Mouse (Mus musculus) inflammation-experienced regulatory T-cells, adult 6 months (primary cell): ENCODE data around the gene Gm3285. TPM values are rescaled to one million over a fixed set of nuclear protein-coding genes. Genes with fewer than 3 reads are reported as not detected.

Experiments used
- ATAC-seq: one replicate; pipeline ENCODE4 v1.8.0; 2017
- polyA plus RNA-seq, 3 experiments: library from polyadenylated mRNA; unstranded; fragments of 100-300 nt; shearing (Covaris generic); gene quantifications; one replicate each; pipeline ENCODE4 v1.2.1; 2017

Gm3285 gene
- polyA plus RNA-seq, 3 experiments from 2014 or later = not detected

- no peak for ATAC-seq
Measured at GRCm38 (mm10) chr10:77900903-77901818, 39.4 kb downstream of the Gm3285 start.

- no peak for ATAC-seq
Measured at GRCm38 (mm10) chr10:77901871-77902210, 40.1 kb downstream of the Gm3285 start.

- no peak for ATAC-seq
Measured at GRCm38 (mm10) chr10:77902211-77902893, 40.6 kb downstream of the Gm3285 start, which contains the start of gene Lrrc3. TSS of gene Lrrc3 (minus strand) at chr10:77902536.

GRCm38 (mm10) chr10:77902894-77903715, 41.3 kb downstream of the Gm3285 start:
- no peak for ATAC-seq

Other genes starting within 250 kb of the Gm3285 start
- gene Ube2g2, start 239.7 kb upstream of the Gm3285 start, polyA plus RNA-seq = 10 to 100 TPM; 41.1 to 55.4 (median 50.1) TPM
- gene Tspear, start 175.4 kb upstream of the Gm3285 start, polyA plus RNA-seq = under 1 TPM; 0.26 to 0.54 (median 0.28) TPM
- gene Gm19402, start 171.2 kb upstream of the Gm3285 start, polyA plus RNA-seq = not detected
- not detected for gene Gm9508, start 164.7 kb upstream of the Gm3285 start, polyA plus RNA-seq
- gene Gm10272, start 155.3 kb upstream of the Gm3285 start, polyA plus RNA-seq = not detected
- gene Gm10024, start 150.5 kb upstream of the Gm3285 start, polyA plus RNA-seq = not detected
- not detected for gene Gm10142, start 146.2 kb upstream of the Gm3285 start, polyA plus RNA-seq
- gene Krtap12-1, start 141.4 kb upstream of the Gm3285 start, polyA plus RNA-seq = not detected
- not detected for gene Gm10100, start 135.5 kb upstream of the Gm3285 start, polyA plus RNA-seq
- gene Gm18596, start 119.3 kb upstream of the Gm3285 start, polyA plus RNA-seq = not detected
- not detected for gene Gm9736, start 110.6 kb upstream of the Gm3285 start, polyA plus RNA-seq
- not detected for gene Gm3233, start 102.3 kb upstream of the Gm3285 start, polyA plus RNA-seq
- gene Gm3238, start 90.7 kb upstream of the Gm3285 start, polyA plus RNA-seq = not detected
- not detected for gene Gm7138, start 85.0 kb upstream of the Gm3285 start, polyA plus RNA-seq
- not detected for gene Gm3250, start 79.4 kb upstream of the Gm3285 start, polyA plus RNA-seq
- not detected for gene Gm7137, start 73.8 kb upstream of the Gm3285 start, polyA plus RNA-seq
- not detected for gene Gm9639, start 66.9 kb upstream of the Gm3285 start, polyA plus RNA-seq
- not detected for gene Gm19668, start 62.8 kb upstream of the Gm3285 start, polyA plus RNA-seq
- not detected for gene Gm9507, start 50.1 kb upstream of the Gm3285 start, polyA plus RNA-seq
- not detected for gene Gm2696, start 47.3 kb upstream of the Gm3285 start, polyA plus RNA-seq
- not detected for gene Krtap10-4, start 34.9 kb upstream of the Gm3285 start, polyA plus RNA-seq
- not detected for gene Krtap10-10, start 26.0 kb upstream of the Gm3285 start, polyA plus RNA-seq
- not detected for gene Gm36176, start 15.2 kb upstream of the Gm3285 start, polyA plus RNA-seq
- gene Gm10318, start 9.1 kb upstream of the Gm3285 start, polyA plus RNA-seq = not detected
- not detected for gene Lrrc3, start 40.6 kb downstream of the Gm3285 start, polyA plus RNA-seq
- under 1 TPM in 2 of 3 experiments, not detected in 1; 0.13 to 0.59 TPM for gene Trpm2, start 108.6 kb downstream of the Gm3285 start, polyA plus RNA-seq
- 1 to 10 TPM; 5.9 to 9.5 (median 7.7) TPM for gene 1810043G02Rik, start 116.5 kb downstream of the Gm3285 start, polyA plus RNA-seq
- gene Pfkl, start 148.1 kb downstream of the Gm3285 start, polyA plus RNA-seq = 10 to 100 TPM; 58.9 to 60.6 (median 59.1) TPM
- not detected for gene Dnmt3l, start 180.0 kb downstream of the Gm3285 start, polyA plus RNA-seq
- under 1 TPM in 2 of 3 experiments, not detected in 1; 0.23 to 0.34 TPM for gene Aire, start 181.6 kb downstream of the Gm3285 start, polyA plus RNA-seq
- gene Icosl, start 207.3 kb downstream of the Gm3285 start, polyA plus RNA-seq = 1 to 10 TPM; 5.8 to 7.8 (median 6.8) TPM